In the genomic region with DNA sequence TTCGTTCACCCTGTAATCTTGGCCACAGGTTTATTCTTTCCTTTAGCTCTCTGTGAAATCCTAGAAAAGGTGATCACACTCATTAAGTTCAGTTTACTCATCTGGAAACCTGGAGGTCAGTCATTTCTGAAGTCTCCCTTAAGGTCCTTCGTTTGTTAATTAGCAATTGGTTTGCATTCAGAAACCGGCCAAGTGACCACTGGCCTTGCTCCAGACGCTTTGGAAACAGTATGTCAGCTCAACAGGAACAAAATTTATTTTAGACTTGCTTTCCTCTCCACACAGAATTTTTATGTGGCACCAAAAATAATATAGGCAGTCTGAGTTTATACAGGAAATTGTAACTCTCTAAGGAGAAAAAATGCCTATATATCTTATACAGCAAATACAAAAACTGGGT, we compare ENCODE assay signal across 7 mouse cellular contexts.
"Had no signal": no experiment of that assay in that cellular context is flagged by ENCODE, and none has a peak within 500 bp of the region (broad histone marks: within the 10 kb centered on the region; RNA-seq: fewer than 3 reads in every experiment).

No protein-coding gene starts in this region.

- ATAC-seq: intestine, postnatal 0 days; lung, postnatal 0 days; midbrain, embryonic 13.5 days had no signal

- DNase-seq: lung, adult 2 months; lung, postnatal 36 days; right cerebral cortex, adult 18-20 months; thymus, postnatal 4 days had no signal
